Mouse (Mus musculus) neutrophil, adult 65 days (primary cell): ENCODE results near the gene Olfr693. TPM values are rescaled to one million over a fixed set of nuclear protein-coding genes. Genes with fewer than 3 reads are reported as not detected.

Experiments used
- total RNA-seq: library from RNA; stranded (reverse); gene quantifications from 2 replicates; pipeline ENCODE4 v1.2.4, GENCODE M21; 2023

The Olfr693 gene
- not detected in 2 replicates for total RNA-seq

GRCm38 (mm10) chr7:106680484-106680883 lies at the start of gene Olfr693:
Olfr693 (minus strand) TSS chr7:106680584.

GRCm38 (mm10) chr7:106716296-106716695 lies 35.9 kb upstream of the Olfr693 start, which contains the start of gene Olfr695:
Olfr695 (minus strand) TSS chr7:106716396.

DNA sequence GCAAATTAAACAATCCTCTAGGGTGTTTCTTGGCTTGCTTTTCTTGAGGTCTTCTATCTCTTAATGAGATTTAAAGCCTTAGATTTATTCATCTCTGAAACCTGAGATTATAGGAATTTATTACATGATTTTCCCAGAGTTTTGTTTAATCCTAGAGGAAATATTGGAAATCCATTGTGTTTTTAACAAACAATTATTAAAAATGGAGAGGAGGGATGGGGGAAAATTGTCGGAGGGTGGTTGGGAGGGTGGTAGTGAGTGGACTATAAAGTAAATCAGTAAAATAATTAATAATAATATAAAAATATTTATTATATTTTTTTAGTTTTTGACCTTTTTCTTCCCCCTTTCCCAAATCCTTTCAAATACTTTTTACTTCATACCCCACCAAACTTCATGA lies 11.3 kb upstream of the Olfr693 start, which contains the start of gene Olfr694:
Gene Olfr694 (minus strand): TSS at position 101 of the 400 bp plus-strand sequence.

Other genes with a start within 250 kb of the Olfr693 start
- gene Olfr694, start 11.2 kb upstream of the Olfr693 start, total RNA-seq: not detected in 2 replicates
- gene Olfr695, start 35.8 kb upstream of the Olfr693 start, total RNA-seq: not detected in 2 replicates
- not detected in 2 replicates for gene Olfr697, start 61.9 kb upstream of the Olfr693 start, total RNA-seq
- gene Olfr698, start 74.8 kb upstream of the Olfr693 start, total RNA-seq: not detected in 2 replicates
- not detected in 2 replicates for gene Olfr699, start 112.6 kb upstream of the Olfr693 start, total RNA-seq
- not detected in 2 replicates for gene Olfr700, start 128.2 kb upstream of the Olfr693 start, total RNA-seq
- not detected in 2 replicates for gene Olfr701, start 133.5 kb upstream of the Olfr693 start, total RNA-seq
- not detected in 2 replicates for gene Olfr702, start 153.3 kb upstream of the Olfr693 start, total RNA-seq
- gene Olfr703, start 162.8 kb upstream of the Olfr693 start, total RNA-seq: not detected in 2 replicates
- not detected in 2 replicates for gene Olfr704, start 182.6 kb upstream of the Olfr693 start, total RNA-seq
- gene Olfr705, start 196.3 kb upstream of the Olfr693 start, total RNA-seq: not detected in 2 replicates
- gene Olfr706, start 207.6 kb upstream of the Olfr693 start, total RNA-seq: not detected in 2 replicates
- gene Olfr707, start 220.7 kb upstream of the Olfr693 start, total RNA-seq: not detected in 2 replicates
- gene Olfr1532-ps1, start 227.4 kb upstream of the Olfr693 start, total RNA-seq: not detected in 2 replicates